Mouse (Mus musculus) gastrocnemius, postnatal 10 days (tissue): ENCODE measurements around the gene Kctd17. TPM values are rescaled to one million over a fixed set of nuclear protein-coding genes. Genes with fewer than 3 reads are reported as not detected.

Experiments used
- DNase-seq: peaks from one replicate; pipeline ENCODE4 v3.0.0; 2021; ENCODE audit warnings: mixed read lengths
- total RNA-seq, 2 experiments: library from RNA; stranded (reverse); gene quantifications; 2 replicates each; pipeline ENCODE4 v1.2.3; 2021

The Kctd17 gene
- total RNA-seq, 2 experiments from 2014 or later, result 48.7 to 62.2 TPM

DNA sequence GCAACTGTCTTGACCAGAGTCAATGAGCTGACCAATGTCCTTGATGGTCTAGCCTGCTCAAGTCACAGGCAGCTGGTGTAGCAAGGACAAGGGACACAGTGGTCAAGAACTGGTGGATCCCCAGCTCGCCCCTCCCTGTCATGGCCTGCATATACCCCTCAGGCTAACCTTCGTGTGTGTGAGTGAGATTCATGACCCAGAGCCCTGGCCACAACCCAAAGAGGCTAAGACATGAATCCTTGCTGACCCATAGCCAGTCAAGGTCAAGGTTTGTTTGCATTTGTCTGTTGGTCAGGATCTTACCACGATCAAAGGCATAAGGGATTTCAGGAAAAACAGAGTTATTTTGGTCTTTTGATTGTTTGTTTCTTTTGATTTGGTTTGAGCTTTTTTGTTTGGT is 54.2 kb downstream of the Kctd17 start:
- DNase-seq, result no peak

DNA sequence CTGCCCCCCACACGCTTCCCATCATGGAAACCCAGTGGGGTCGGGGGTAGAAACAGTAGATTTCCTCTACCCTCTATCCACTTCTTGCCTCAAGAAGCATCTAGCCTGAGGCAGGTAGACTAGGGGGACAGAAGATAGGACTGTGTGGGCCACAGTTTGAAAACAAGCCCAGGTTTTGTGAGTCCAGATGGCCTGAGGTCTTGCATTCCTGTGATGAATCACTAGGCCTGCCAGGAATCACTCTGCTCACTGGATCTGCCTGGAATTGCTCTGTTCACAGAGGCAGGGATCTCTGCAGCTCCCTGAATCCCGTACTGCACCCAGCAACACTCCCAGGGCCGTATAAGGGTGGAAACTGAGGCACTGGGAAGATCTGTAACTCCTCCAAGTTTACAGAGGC is 54.9 kb downstream of the Kctd17 start:
- DNase-seq, result no peak

DNA sequence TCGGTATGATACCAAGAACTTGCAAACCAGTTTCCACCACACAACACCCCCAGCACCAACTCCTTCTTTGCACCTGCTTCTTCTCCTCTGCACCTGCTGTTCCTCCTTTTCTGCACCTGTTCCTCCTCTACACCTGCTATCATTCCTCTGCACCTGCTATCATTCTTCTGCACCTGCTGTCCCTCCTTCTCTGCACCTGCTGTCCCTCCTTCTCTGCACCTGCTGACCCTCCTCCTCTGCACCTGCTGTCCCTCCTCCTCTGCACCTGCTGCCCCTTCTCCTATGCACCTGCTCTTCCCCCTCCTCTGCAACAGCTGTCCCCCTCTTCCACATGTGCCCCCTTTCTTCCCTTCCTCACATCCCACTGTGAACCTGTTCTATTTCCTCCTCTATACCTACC is 58.2 kb downstream of the Kctd17 start:
- no peak for DNase-seq

DNA sequence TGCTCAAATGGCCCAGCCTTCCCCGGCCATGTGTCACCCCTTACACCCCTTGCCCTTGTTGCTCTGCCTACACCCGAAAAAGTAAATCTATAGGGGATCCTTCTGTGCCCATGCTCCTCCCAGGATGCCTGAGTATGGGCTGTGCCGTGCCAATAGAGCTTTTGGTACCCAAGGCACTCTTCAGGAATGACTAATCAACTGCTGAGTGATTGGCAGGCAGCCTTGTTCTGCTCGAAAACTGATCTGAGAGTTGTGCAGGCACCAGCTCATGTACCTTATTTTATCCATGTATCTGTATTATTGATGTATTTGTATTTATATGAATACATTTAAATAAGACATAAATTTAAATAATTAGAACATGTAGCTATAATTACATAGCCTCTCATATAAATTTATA is 58.7 kb downstream of the Kctd17 start:
- DNase-seq, result no peak

Other genes starting within 250 kb of the Kctd17 start
- over 10,000 TPM; 11,172 to 13,407 TPM for gene Pvalb, start 222.2 kb upstream of the Kctd17 start, total RNA-seq
- gene Ncf4, start 183.8 kb upstream of the Kctd17 start, total RNA-seq, result 1 to 10 TPM in 1 of 2 experiments, under 1 TPM in 1; 0.96 to 2.1 TPM
- 1 to 10 TPM; 2.3 to 2.4 TPM for gene Csf2rb2, start 122.8 kb upstream of the Kctd17 start, total RNA-seq
- 1 to 10 TPM; 4.0 to 4.4 TPM for gene Csf2rb, start 102.8 kb upstream of the Kctd17 start, total RNA-seq
- gene Tex33, start 32.7 kb upstream of the Kctd17 start, total RNA-seq, result not detected
- 10 to 100 TPM; 18.0 to 23.3 TPM for gene Tst, start 22.7 kb upstream of the Kctd17 start, total RNA-seq
- gene Mpst, start 22.1 kb upstream of the Kctd17 start, total RNA-seq, result 10 to 100 TPM; 34.6 to 40.5 TPM
- gene Tmprss6, start 40.1 kb downstream of the Kctd17 start, total RNA-seq, result under 1 TPM in 1 of 2 experiments, not detected in 1; 0.38 TPM
- under 1 TPM in 1 of 2 experiments, not detected in 1; 0.18 TPM for gene Il2rb, start 66.7 kb downstream of the Kctd17 start, total RNA-seq
- gene C1qtnf6, start 102.9 kb downstream of the Kctd17 start, total RNA-seq, result 10 to 100 TPM; 53.5 to 58.3 TPM
- gene Sstr3, start 116.1 kb downstream of the Kctd17 start, total RNA-seq, result under 1 TPM in 1 of 2 experiments, not detected in 1; 0.40 TPM
- gene Rac2, start 144.2 kb downstream of the Kctd17 start, total RNA-seq, result 10 to 100 TPM in 1 of 2 experiments, 1 to 10 TPM in 1; 1.7 to 12.4 TPM
- 1 to 10 TPM; 3.1 to 7.7 TPM for gene Cyth4, start 168.5 kb downstream of the Kctd17 start, total RNA-seq